Comparison of ENCODE assay signal across 17 mouse cellular contexts in the genomic region with DNA sequence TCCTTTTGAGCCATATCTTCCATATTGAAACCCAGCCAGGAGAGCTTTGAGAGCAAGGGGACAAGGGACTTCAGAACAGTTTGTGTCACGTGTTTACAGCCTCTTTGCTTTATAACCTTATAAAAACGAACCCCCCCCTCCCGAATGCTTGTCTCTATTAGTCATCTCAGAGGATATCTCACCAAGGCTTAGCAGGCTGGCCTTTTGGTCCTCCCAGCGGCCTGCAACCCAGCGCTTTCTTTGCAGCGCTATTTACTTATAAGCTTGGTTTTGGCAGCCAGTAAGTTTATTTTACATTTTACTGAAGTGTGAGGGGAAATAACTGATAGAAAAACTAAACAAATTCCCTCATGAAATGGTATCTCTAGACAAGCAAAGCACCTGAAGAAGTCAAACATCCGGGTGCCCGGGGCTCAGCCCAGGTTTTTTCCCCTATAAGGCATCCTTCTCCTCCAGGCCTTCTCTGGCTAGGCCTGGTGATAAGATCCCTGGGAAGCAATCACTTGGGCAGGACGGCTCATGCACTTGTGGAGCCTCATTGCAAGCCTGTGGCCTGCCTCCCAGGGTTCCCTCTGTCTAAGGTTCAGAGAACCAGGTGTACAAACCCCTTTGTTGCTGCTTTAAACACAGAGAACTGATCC.
DNase-seq lines count a peak whose midpoint lies in the region; ATAC-seq and TF ChIP-seq lines count a peak whose summit lies in the region.
"Had no signal": no experiment of that assay in that cellular context is flagged by ENCODE, and none has a peak within 500 bp of the region (broad histone marks: within the 10 kb centered on the region; RNA-seq: fewer than 3 reads in every experiment).

No protein-coding gene starts in this region.

- intact Hi-C loops in left cerebral cortex, postnatal 4 days (cut with DNase I), result no loop called here

- H3K4me3 ChIP-seq in kidney, postnatal 0 days (replicated peaks; ENCODE audit: low read depth, low read length), result no peak overlapping the region
- no peak overlapping the region for H3K4me3 ChIP-seq in kidney, embryonic 14.5 days (ENCODE audit: low read length)
- no peak overlapping the region for H3K4me3 ChIP-seq in intestine, embryonic 16.5 days (ENCODE audit: low read length)
- no peak overlapping the region for H3K4me3 ChIP-seq in lung, embryonic 16.5 days (ENCODE audit: low read length)
- H3K4me3 ChIP-seq in stomach, embryonic 15.5 days (replicated peaks), result no peak overlapping the region
- no peak overlapping the region for H3K4me3 ChIP-seq in forebrain, embryonic 16.5 days (replicated peaks; ENCODE audit: low read length)
- H3K4me3 ChIP-seq: kidney, embryonic 15.5 days; limb, embryonic 13.5 days; liver, embryonic 13.5 days; midbrain, embryonic 12.5 days; neural tube, embryonic 12.5 days had no signal

- no peak for TF ChIP-seq CTCF in kidney, postnatal 0 days (IDR thresholded peaks at IDR 0.05; ENCODE audit: low read depth)

- no peak overlapping the region for H3K27ac ChIP-seq in kidney, postnatal 0 days
- no peak overlapping the region for H3K27ac ChIP-seq in kidney, embryonic 14.5 days (ENCODE audit: low read depth, low read length)
- H3K27ac ChIP-seq in intestine, embryonic 16.5 days (ENCODE audit: low read length), result no peak overlapping the region
- H3K27ac ChIP-seq in lung, embryonic 16.5 days (ENCODE audit: low read length), result peak overlapping the region; percentile 78
- no peak overlapping the region for H3K27ac ChIP-seq in stomach, embryonic 15.5 days
- no peak overlapping the region for H3K27ac ChIP-seq in forebrain, embryonic 16.5 days (ENCODE audit: low read length)
- H3K27ac ChIP-seq: kidney, embryonic 15.5 days; limb, embryonic 13.5 days; liver, embryonic 13.5 days; midbrain, embryonic 12.5 days; neural tube, embryonic 12.5 days had no signal

- WGBS in kidney, postnatal 0 days, result 59% methylated on average over 9 of the region's 9 CpGs
- WGBS in kidney, embryonic 14.5 days, result 67% methylated on average over 9 of the region's 9 CpGs
- 40% methylated on average over 9 of the region's 9 CpGs for WGBS in intestine, embryonic 16.5 days
- WGBS in lung, embryonic 16.5 days, result 11% methylated on average over 9 of the region's 9 CpGs
- WGBS in stomach, embryonic 15.5 days, result 45% methylated on average over 9 of the region's 9 CpGs
- 84% methylated on average over 9 of the region's 9 CpGs for WGBS in forebrain, embryonic 16.5 days

- H3K27me3 ChIP-seq in kidney, postnatal 0 days (ENCODE audit: insufficient read depth, low read length), result no peaks in the 10 kb centered on the region
- H3K27me3 ChIP-seq in kidney, embryonic 14.5 days (ENCODE audit: control insufficient read depth, insufficient read depth, low read length), result no peaks in the 10 kb centered on the region
- no peaks in the 10 kb centered on the region for H3K27me3 ChIP-seq in intestine, embryonic 16.5 days (replicated peaks; ENCODE audit: control insufficient read depth, insufficient read depth, low read length)
- H3K27me3 ChIP-seq in lung, embryonic 16.5 days (ENCODE audit: control insufficient read depth, insufficient read depth, low read depth, low read length), result no peaks in the 10 kb centered on the region
- no peaks in the 10 kb centered on the region for H3K27me3 ChIP-seq in stomach, embryonic 15.5 days (replicated peaks)
- no peaks in the 10 kb centered on the region for H3K27me3 ChIP-seq in forebrain, embryonic 16.5 days (replicated peaks; ENCODE audit: control insufficient read depth, insufficient read depth, low read length)
- H3K27me3 ChIP-seq: kidney, embryonic 15.5 days; limb, embryonic 13.5 days; liver, embryonic 13.5 days; midbrain, embryonic 12.5 days; neural tube, embryonic 12.5 days had no signal

- H3K9ac ChIP-seq in kidney, postnatal 0 days (ENCODE audit: low read depth, low read length), result no peak overlapping the region
- no peak overlapping the region for H3K9ac ChIP-seq in kidney, embryonic 14.5 days (ENCODE audit: low read depth, low read length)
- no peak overlapping the region for H3K9ac ChIP-seq in intestine, embryonic 16.5 days (ENCODE audit: low read depth, low read length)
- no peak overlapping the region for H3K9ac ChIP-seq in lung, embryonic 16.5 days (ENCODE audit: low read length)
- H3K9ac ChIP-seq in stomach, embryonic 15.5 days, result no peak overlapping the region
- H3K9ac ChIP-seq in forebrain, embryonic 16.5 days (replicated peaks; ENCODE audit: low read depth, low read length), result no peak overlapping the region
- H3K9ac ChIP-seq: kidney, embryonic 15.5 days; limb, embryonic 13.5 days; liver, embryonic 13.5 days; midbrain, embryonic 12.5 days; neural tube, embryonic 12.5 days had no signal

- DNase-seq in kidney, postnatal 0 days (ENCODE audit: low spot score), result peak; percentile 24
- DNase-seq in left cerebral cortex, postnatal 4 days, result no peak
- DNase-seq: cerebellum, adult 8-10 months; liver, embryonic 13.5 days; right cerebral cortex, postnatal 4 days; thymus, postnatal 25 days had no signal

- no peak overlapping the region for H3K4me2 ChIP-seq in kidney, postnatal 0 days (ENCODE audit: low read length)
- no peak overlapping the region for H3K4me2 ChIP-seq in kidney, embryonic 14.5 days (replicated peaks; ENCODE audit: low read depth, low read length)
- H3K4me2 ChIP-seq in intestine, embryonic 16.5 days (ENCODE audit: low read depth, low read length), result no peak overlapping the region
- no peak overlapping the region for H3K4me2 ChIP-seq in lung, embryonic 16.5 days (ENCODE audit: low read depth, low read length)
- no peak overlapping the region for H3K4me2 ChIP-seq in stomach, embryonic 15.5 days
- no peak overlapping the region for H3K4me2 ChIP-seq in forebrain, embryonic 16.5 days (ENCODE audit: low read length)
- H3K4me2 ChIP-seq: kidney, embryonic 15.5 days; limb, embryonic 13.5 days; liver, embryonic 13.5 days; midbrain, embryonic 12.5 days; neural tube, embryonic 12.5 days had no signal

- H3K36me3 ChIP-seq in kidney, postnatal 0 days (ENCODE audit: insufficient read depth, low read length), result no peaks in the 10 kb centered on the region
- no peaks in the 10 kb centered on the region for H3K36me3 ChIP-seq in kidney, embryonic 14.5 days (ENCODE audit: control insufficient read depth, insufficient read depth, low read length)
- no peaks in the 10 kb centered on the region for H3K36me3 ChIP-seq in intestine, embryonic 16.5 days (ENCODE audit: control insufficient read depth, insufficient read depth, low read length)
- no peaks in the 10 kb centered on the region for H3K36me3 ChIP-seq in lung, embryonic 16.5 days (ENCODE audit: control insufficient read depth, insufficient read depth, low read length)
- no peaks in the 10 kb centered on the region for H3K36me3 ChIP-seq in stomach, embryonic 15.5 days
- H3K36me3 ChIP-seq in forebrain, embryonic 16.5 days (ENCODE audit: control insufficient read depth, insufficient read depth), result no peaks in the 10 kb centered on the region
- H3K36me3 ChIP-seq: kidney, embryonic 15.5 days; limb, embryonic 13.5 days; liver, embryonic 13.5 days; midbrain, embryonic 12.5 days; neural tube, embryonic 12.5 days had no signal

- ATAC-seq in kidney, postnatal 0 days (replicated peaks; ENCODE audit: low FRiP score, low read depth), result no peak
- ATAC-seq in kidney, embryonic 14.5 days (ENCODE audit: low FRiP score, low TSS enrichment), result no peak
- peak; percentile 55; the same call in 1 of the 2 replicates for ATAC-seq in intestine, embryonic 16.5 days
- peak; percentile 93 for ATAC-seq in lung, embryonic 16.5 days (ENCODE audit: low read depth)
- ATAC-seq in stomach, embryonic 15.5 days (ENCODE audit: insufficient read depth, low FRiP score, low read depth), result peak; percentile 92
- no peak for ATAC-seq in forebrain, embryonic 16.5 days
- ATAC-seq: forebrain, embryonic 14.5 days; inflammation-experienced regulatory T-cells, adult 6 months had no signal

- H3K4me1 ChIP-seq in kidney, postnatal 0 days (replicated peaks; ENCODE audit: insufficient read depth, low read length), result no peaks in the 10 kb centered on the region
- H3K4me1 ChIP-seq in kidney, embryonic 14.5 days (ENCODE audit: control insufficient read depth, insufficient read depth, low read length), result no peaks in the 10 kb centered on the region
- H3K4me1 ChIP-seq in intestine, embryonic 16.5 days (ENCODE audit: control insufficient read depth, insufficient read depth, low read length), result no peaks in the 10 kb centered on the region
- peaks cover 12% of the 10 kb centered on the region for H3K4me1 ChIP-seq in lung, embryonic 16.5 days (replicated peaks; ENCODE audit: control insufficient read depth, insufficient read depth, low read length)
- peaks cover 4% of the 10 kb centered on the region; the same call in 1 of the 2 replicates for H3K4me1 ChIP-seq in stomach, embryonic 15.5 days
- H3K4me1 ChIP-seq in forebrain, embryonic 16.5 days (replicated peaks; ENCODE audit: control insufficient read depth, insufficient read depth, low read length), result no peaks in the 10 kb centered on the region
- H3K4me1 ChIP-seq: kidney, embryonic 15.5 days; limb, embryonic 13.5 days; liver, embryonic 13.5 days; midbrain, embryonic 12.5 days; neural tube, embryonic 12.5 days had no signal

- H3K9me3 ChIP-seq in kidney, postnatal 0 days (replicated peaks; ENCODE audit: low read length), result no peaks in the 10 kb centered on the region
- H3K9me3 ChIP-seq in kidney, embryonic 14.5 days (ENCODE audit: control insufficient read depth, low read length), result no peaks in the 10 kb centered on the region
- H3K9me3 ChIP-seq in intestine, embryonic 16.5 days (ENCODE audit: control insufficient read depth, low read length), result no peaks in the 10 kb centered on the region
- no peaks in the 10 kb centered on the region for H3K9me3 ChIP-seq in lung, embryonic 16.5 days (ENCODE audit: control insufficient read depth, low read length)
- no peaks in the 10 kb centered on the region for H3K9me3 ChIP-seq in stomach, embryonic 15.5 days
- H3K9me3 ChIP-seq in forebrain, embryonic 16.5 days (ENCODE audit: control insufficient read depth, low read length), result no peaks in the 10 kb centered on the region
- H3K9me3 ChIP-seq: kidney, embryonic 15.5 days; limb, embryonic 13.5 days; liver, embryonic 13.5 days; midbrain, embryonic 12.5 days; neural tube, embryonic 12.5 days had no signal

Comparison
In these comparisons a context has a peak if more than half of its experiments do, and no peak if none do; other contexts are left out.
1. ATAC-seq: peak in intestine, embryonic 16.5 days (single experiment), lung, embryonic 16.5 days (single experiment) and stomach, embryonic 15.5 days (single experiment); none in kidney, postnatal 0 days (single experiment), kidney, embryonic 14.5 days (single experiment) and forebrain, embryonic 16.5 days (single experiment).